Mouse (Mus musculus) limb, embryonic 15.5 days (tissue): ENCODE measurements at regions not wholly inside any gene's neighbourhood (a gene's known extent, or its start where the extent isn't known, plus 50 kb on each side); places are given as distances from the start of the nearest gene placed in this dataset.
A peak's percentile ranks its signal among the peaks of the same experiment; 100 is the strongest.

Experiments
- ATAC-seq: fragments of 200-750 bp; cut with Nextera tagmentation; 2 replicates; pipeline ENCODE4 v1.8.0; 2017; ENCODE audit warnings: low read depth, moderate TSS enrichment; ENCODE audit not compliant: insufficient number of reproducible peaks, low FRiP score, low TSS enrichment
- H3K27ac ChIP-seq: fragments of 300-500 bp; sonication (generic); 2 replicates; pipeline ENCODE4 v1.5.1; 2015; ENCODE audit warnings: moderate library complexity, mild to moderate bottlenecking, inconsistent platforms
- H3K27me3 ChIP-seq: fragments of 300-500 bp; sonication (generic); 2 replicates; pipeline ENCODE4 v1.6.1; 2015; ENCODE audit warnings: inconsistent platforms
- H3K36me3 ChIP-seq: fragments of 300-500 bp; sonication (generic); 2 replicates; pipeline ENCODE4 v1.6.1; 2015; ENCODE audit warnings: inconsistent platforms
- H3K4me1 ChIP-seq: fragments of 300-500 bp; sonication (generic); 2 replicates; pipeline ENCODE4 v1.6.1; 2015; ENCODE audit warnings: inconsistent platforms
- H3K4me2 ChIP-seq: fragments of 300-500 bp; sonication (generic); 2 replicates; pipeline ENCODE4 v1.6.1; 2015; ENCODE audit warnings: mild to moderate bottlenecking, inconsistent platforms
- H3K4me3 ChIP-seq: fragments of 300-500 bp; sonication (generic); 2 replicates; pipeline ENCODE4 v1.5.1; 2015; ENCODE audit warnings: mild to moderate bottlenecking, inconsistent platforms
- H3K9ac ChIP-seq: fragments of 300-500 bp; sonication (generic); 2 replicates; pipeline ENCODE4 v1.6.1; 2015; ENCODE audit warnings: inconsistent platforms
- H3K9me3 ChIP-seq: fragments of 300-500 bp; sonication (generic); 2 replicates; pipeline ENCODE4 v1.6.1; 2016; ENCODE audit warnings: inconsistent platforms
- WGBS: fragments of 180-500 bp; shearing (Covaris S2); methylation state at CpG from one replicate; pipeline ENCODE4 v1.1.7; 2015; 5-methylcytosine and 5-hydroxymethylcytosine counted together

- no peaks in the 10 kb centered on the region for H3K9me3 ChIP-seq
- H3K4me1 ChIP-seq, result no peaks in the 10 kb centered on the region
- H3K4me3 ChIP-seq, result no peak overlapping the region
- no peak overlapping the region for H3K27ac ChIP-seq
- no peaks in the 10 kb centered on the region for H3K36me3 ChIP-seq
- no peaks in the 10 kb centered on the region; the same call in 1 of the 2 replicates for H3K27me3 ChIP-seq
- no peak overlapping the region for H3K4me2 ChIP-seq
- ATAC-seq, result no peak
- H3K9ac ChIP-seq, result no peak overlapping the region
These were observed 117.1 kb upstream of the Acsl4 start for GRCm38 (mm10) chrX:142507475-142507874.

DNA sequence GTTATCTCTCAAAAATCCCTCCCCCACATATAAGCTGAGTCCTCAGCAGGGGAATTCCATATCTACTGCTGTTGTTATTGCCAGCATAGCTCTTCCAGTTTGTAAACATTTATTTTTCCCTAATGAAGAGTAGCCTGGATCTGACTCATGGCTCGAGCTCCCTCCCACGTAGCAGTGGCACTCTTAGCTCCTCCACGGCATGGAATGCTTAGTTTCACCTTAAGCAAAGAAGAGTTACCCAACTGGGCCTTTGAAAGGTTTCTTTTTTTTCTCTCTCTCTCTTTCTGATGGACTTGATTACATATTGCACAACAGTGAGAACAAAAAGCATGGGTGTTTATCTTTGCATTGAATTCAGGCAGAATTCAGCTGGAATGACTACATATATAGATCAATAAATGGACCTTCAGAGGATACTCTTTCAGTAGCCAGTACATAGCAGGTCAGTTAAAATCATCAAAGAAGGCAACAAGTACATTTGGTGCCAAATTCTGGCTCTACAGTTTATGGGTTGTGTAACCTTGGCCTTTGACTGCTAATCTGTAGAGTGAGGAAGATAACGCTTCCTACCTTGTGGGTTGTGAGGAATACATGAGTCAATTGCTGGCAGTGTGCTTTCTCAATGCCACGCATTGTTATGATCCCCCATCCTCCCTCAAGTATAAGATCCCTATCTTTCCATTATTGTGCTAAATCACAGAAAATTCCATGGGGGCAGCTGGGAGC is 126.2 kb upstream of the Acsl4 start:
- no peaks in the 10 kb centered on the region for H3K9me3 ChIP-seq
- H3K4me1 ChIP-seq, result no peaks in the 10 kb centered on the region
- ATAC-seq, result no peak
- H3K27ac ChIP-seq, result no peak overlapping the region
- H3K27me3 ChIP-seq, result peaks cover 9% of the 10 kb centered on the region; the same call in 1 of the 2 replicates
- H3K36me3 ChIP-seq, result no peaks in the 10 kb centered on the region
- H3K4me3 ChIP-seq, result no peak overlapping the region
- WGBS, result 80% methylated on average over 5 of the region's 5 CpGs
- no peak overlapping the region for H3K9ac ChIP-seq
- H3K4me2 ChIP-seq, result no peak overlapping the region

DNA sequence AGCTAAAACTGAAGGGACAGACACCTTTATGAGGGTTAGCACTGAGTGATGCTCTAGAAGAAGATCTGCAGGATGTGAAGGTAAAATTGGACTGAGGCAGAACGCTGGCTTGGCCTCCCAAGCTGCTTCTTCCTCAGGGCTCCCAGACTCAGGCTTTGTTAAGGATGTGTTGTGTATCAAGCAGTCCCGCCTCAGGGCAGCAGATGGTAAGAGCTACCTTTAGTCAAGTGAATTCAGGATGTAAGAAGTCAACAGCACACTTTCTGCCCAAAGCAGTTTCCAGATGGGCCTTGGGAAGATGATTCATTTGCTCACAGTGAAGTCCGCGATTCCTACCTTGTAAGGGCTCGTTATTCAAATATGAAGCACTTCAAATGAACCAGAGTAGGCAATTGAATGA is 126.9 kb upstream of the Acsl4 start:
- Histone ChIP-seq H3K27me3 (peaks cover 9% of the 10 kb centered on the region; the same call in 1 of the 2 replicates), H3K36me3 (no peaks in the 10 kb centered on the region), H3K4me2 (no peak overlapping the region), H3K4me1 (no peaks in the 10 kb centered on the region), H3K9ac (no peak overlapping the region), H3K27ac (no peak overlapping the region), H3K9me3 (no peaks in the 10 kb centered on the region), H3K4me3 (no peak overlapping the region)
- no peak for ATAC-seq
- 82% methylated on average over 5 of the region's 5 CpGs for WGBS

- 73% methylated on average over 4 of the region's 4 CpGs for WGBS
- no peaks in the 10 kb centered on the region for H3K9me3 ChIP-seq
- 0 out of 2 replicates have a peak, but pooled peaks cover 4% of the 10 kb centered on the region for H3K27me3 ChIP-seq
- H3K4me3 ChIP-seq, result no peak overlapping the region
- no peak overlapping the region for H3K27ac ChIP-seq
- H3K4me1 ChIP-seq, result no peaks in the 10 kb centered on the region
- H3K36me3 ChIP-seq, result no peaks in the 10 kb centered on the region
- H3K4me2 ChIP-seq, result no peak overlapping the region
- H3K9ac ChIP-seq, result no peak overlapping the region
- no peak for ATAC-seq
These were observed 130.7 kb upstream of the Acsl4 start for GRCm38 (mm10) chrX:142521063-142521462.

DNA sequence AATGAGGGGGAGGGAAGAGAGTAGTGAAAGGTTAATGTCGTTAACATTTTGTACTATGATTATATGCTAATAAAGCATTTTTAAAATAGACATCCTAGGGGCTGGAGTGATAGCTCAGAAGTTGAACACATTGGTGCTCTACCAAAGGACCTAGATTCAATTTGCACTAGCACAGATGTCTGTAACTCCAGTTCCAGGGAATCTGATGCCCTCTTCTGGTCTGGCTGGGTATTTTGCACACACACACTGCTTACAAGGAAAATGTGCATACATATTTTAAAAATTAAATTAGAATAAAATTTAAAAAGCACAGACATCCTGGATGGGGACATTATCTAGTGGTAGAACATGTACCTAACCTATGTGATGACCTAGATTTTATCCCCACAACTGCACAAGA is 136.6 kb upstream of the Acsl4 start:
- Histone ChIP-seq H3K4me1 (no peaks in the 10 kb centered on the region), H3K9me3 (no peaks in the 10 kb centered on the region), H3K9ac (no peak overlapping the region), H3K27ac (no peak overlapping the region), H3K36me3 (no peaks in the 10 kb centered on the region), H3K4me2 (no peak overlapping the region), H3K27me3 (no peaks in the 10 kb centered on the region), H3K4me3 (no peak overlapping the region)
- ATAC-seq, result no peak
- 44% methylated on average over 1 of the region's 1 CpGs for WGBS

DNA sequence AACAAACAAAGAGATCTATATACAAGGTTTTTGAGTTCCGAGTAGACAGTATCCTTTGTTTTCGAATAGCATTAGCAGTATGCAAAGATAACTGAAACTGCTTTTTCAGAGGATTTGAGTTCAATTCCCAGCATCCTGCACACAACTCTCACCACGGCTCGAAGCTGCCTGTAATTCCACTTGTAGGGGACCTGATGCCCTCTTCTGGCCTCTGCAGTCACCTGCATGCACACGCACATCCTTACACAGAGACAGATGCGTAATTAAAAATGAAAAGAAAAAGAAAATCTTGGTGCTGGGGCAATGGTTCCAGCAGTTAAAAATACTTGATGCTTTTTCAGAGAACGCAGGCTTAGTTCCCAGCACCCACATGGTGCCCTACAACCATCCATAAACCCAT is 139.6 kb upstream of the Acsl4 start:
- Histone ChIP-seq H3K9me3 (no peaks in the 10 kb centered on the region), H3K36me3 (no peaks in the 10 kb centered on the region), H3K27ac (no peak overlapping the region), H3K9ac (no peak overlapping the region), H3K4me1 (no peaks in the 10 kb centered on the region), H3K27me3 (no peaks in the 10 kb centered on the region), H3K4me2 (no peak overlapping the region), H3K4me3 (no peak overlapping the region)
- ATAC-seq, result no peak
- 66% methylated on average over 7 of the region's 7 CpGs for WGBS

- WGBS, result 40% methylated on average over 8 of the region's 8 CpGs
- Histone ChIP-seq H3K9ac (no peak overlapping the region), H3K4me2 (no peak overlapping the region), H3K4me3 (no peak overlapping the region), H3K27me3 (0 out of 2 replicates have a peak, but pooled peaks cover 4% of the 10 kb centered on the region), H3K27ac (no peak overlapping the region), H3K9me3 (no peaks in the 10 kb centered on the region), H3K4me1 (no peaks in the 10 kb centered on the region), H3K36me3 (no peaks in the 10 kb centered on the region)
- ATAC-seq, result no peak
These were observed 144.4 kb upstream of the Acsl4 start for GRCm38 (mm10) chrX:142534780-142535179.

- Histone ChIP-seq H3K9ac (no peak overlapping the region), H3K4me2 (no peak overlapping the region), H3K4me3 (no peak overlapping the region), H3K4me1 (no peaks in the 10 kb centered on the region), H3K36me3 (no peaks in the 10 kb centered on the region), H3K27me3 (0 out of 2 replicates have a peak, but pooled peaks cover 4% of the 10 kb centered on the region), H3K27ac (no peak overlapping the region), H3K9me3 (no peaks in the 10 kb centered on the region)
- no peak for ATAC-seq
- WGBS, result 97% methylated on average over 1 of the region's 1 CpGs
These were observed 145.2 kb upstream of the Acsl4 start for GRCm38 (mm10) chrX:142535540-142535939.

DNA sequence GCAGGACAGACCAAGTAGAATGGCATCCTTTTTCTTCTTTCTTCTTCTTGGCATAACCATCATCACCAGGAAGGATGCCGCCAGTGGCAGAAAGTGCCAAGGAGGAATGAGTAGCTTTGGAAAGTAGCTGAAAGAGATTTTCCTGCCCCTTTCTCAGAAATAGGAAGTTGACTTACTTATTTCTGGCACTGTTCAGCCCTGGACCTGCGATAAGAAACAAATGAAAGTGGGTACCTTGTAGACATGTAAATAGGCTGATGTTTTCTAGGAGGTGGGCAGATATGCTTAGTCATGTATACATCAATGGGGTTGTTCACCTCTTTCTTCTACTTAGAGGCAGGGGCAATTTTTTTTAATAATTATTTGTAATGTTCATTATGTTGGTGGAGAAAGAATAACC is 145.3 kb upstream of the Tmem164 start:
- Histone ChIP-seq H3K4me2 (no peak overlapping the region), H3K4me1 (no peaks in the 10 kb centered on the region), H3K9me3 (no peaks in the 10 kb centered on the region), H3K27ac (no peak overlapping the region), H3K36me3 (no peaks in the 10 kb centered on the region), H3K4me3 (no peak overlapping the region), H3K27me3 (0 out of 2 replicates have a peak, but pooled peaks cover 4% of the 10 kb centered on the region), H3K9ac (no peak overlapping the region)
- WGBS, result 91% methylated on average over 2 of the region's 2 CpGs
- no peak for ATAC-seq

GRCm38 (mm10) chrX:142537259-142537963 is 143.8 kb upstream of the Tmem164 start:
- Histone ChIP-seq H3K4me3 (no peak overlapping the region), H3K9me3 (no peaks in the 10 kb centered on the region), H3K27me3 (0 out of 2 replicates have a peak, but pooled peaks cover 4% of the 10 kb centered on the region), H3K4me2 (no peak overlapping the region), H3K27ac (no peak overlapping the region), H3K4me1 (no peaks in the 10 kb centered on the region), H3K9ac (no peak overlapping the region), H3K36me3 (no peaks in the 10 kb centered on the region)
- WGBS, result 82% methylated on average over 5 of the region's 5 CpGs
- no peak for ATAC-seq

DNA sequence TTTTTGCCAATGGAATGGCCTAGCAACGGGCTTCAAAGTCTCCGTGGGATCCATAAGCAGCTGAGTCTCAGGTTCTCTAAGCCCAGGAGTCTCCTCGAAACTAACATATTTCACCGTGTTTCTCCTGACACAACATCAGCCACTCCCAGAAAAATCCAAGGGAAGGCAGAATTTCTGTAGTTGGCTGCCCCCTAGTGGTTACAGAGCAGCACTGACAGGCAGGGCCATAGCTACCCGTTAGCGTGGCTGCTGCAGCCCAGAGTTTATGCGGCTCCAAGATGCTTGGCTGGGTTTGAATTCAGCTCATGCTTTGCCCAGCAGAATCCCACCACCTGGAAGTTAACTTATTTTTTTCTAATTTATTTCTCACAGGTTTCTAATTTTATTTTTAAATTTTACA is 140.9 kb upstream of the Tmem164 start:
- H3K27ac ChIP-seq, result no peak overlapping the region
- no peaks in the 10 kb centered on the region for H3K4me1 ChIP-seq
- no peak overlapping the region for H3K4me3 ChIP-seq
- H3K36me3 ChIP-seq, result no peaks in the 10 kb centered on the region
- no peak overlapping the region for H3K9ac ChIP-seq
- no peaks in the 10 kb centered on the region for H3K9me3 ChIP-seq
- H3K27me3 ChIP-seq, result 0 out of 2 replicates have a peak, but pooled peaks cover 7% of the 10 kb centered on the region
- ATAC-seq, result no peak
- 22% methylated on average over 7 of the region's 7 CpGs for WGBS
- H3K4me2 ChIP-seq, result no peak overlapping the region

DNA sequence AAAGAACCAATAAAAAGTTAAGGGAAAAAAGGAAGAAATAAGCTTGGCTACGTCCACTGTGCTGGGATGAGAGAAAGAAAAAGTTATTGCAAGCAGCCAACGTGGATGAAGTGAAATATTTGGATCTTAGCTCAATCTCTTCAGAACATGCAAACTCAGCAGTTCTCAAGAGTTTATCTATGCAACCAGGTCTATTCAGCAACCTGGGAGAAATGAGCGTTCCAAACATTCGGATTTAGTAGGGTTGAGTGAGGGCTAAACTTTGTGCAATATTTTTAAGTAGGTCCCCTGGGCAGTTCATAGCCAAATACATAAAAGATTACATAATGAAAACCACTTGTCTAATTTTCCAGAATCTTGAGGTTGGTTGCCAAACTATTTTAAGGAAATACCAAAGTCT is 129.0 kb upstream of the Tmem164 start:
- Histone ChIP-seq H3K4me1 (no peaks in the 10 kb centered on the region), H3K9ac (no peak overlapping the region), H3K4me3 (no peak overlapping the region), H3K27ac (no peak overlapping the region), H3K9me3 (no peaks in the 10 kb centered on the region), H3K27me3 (no peaks in the 10 kb centered on the region), H3K36me3 (no peaks in the 10 kb centered on the region), H3K4me2 (no peak overlapping the region)
- 0 out of 2 replicates have a peak, but pooled peaks have one; percentile 40 for ATAC-seq
- 44% methylated on average over 4 of the region's 4 CpGs for WGBS
